Mouse (Mus musculus) right cerebral cortex, adult 18-20 months (tissue): ENCODE measurements around the gene Clint1.
"Not testable (repeated sequence)": the region's sequence is repeated elsewhere in the genome, so short reads cannot be mapped to it uniquely, and the experiment has no call there.

Experiments used
- DNase-seq: peaks from one replicate; pipeline ENCODE4 v3.0.0; 2022; ENCODE audit warnings: mixed read lengths

Gene Clint1

DNA sequence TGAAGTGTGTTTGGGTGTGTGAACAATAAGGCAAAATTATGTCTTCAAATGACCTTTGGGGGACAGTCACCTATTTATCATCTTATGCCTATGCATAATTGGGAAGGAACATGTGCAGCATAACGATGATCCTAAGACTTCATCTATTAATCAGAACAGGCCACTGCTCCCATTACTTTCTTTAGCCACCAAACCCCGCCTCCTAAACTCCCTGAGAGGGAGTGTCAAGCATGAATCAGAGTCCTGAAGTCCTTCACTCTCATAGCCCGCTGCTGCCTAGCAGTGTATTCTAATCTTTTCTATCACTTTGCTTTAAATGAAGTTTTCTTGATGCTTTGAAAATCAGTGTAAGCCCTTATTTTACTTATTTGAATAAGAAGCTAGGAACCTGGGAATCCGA is 2.6 kb upstream of the Clint1 start:
- DNase-seq, result no peak

- no peak for DNase-seq
Observed at GRCm38 (mm10) chr11:45849859-45850258, 2.0 kb upstream of the Clint1 start.

GRCm38 (mm10) chr11:45850317-45850716 is 1.5 kb upstream of the Clint1 start:
- DNase-seq, result no peak

GRCm38 (mm10) chr11:45852124-45852994 is 508 bp downstream of the Clint1 start:
- DNase-seq, result no peak

- DNase-seq, result no peak
Observed at GRCm38 (mm10) chr11:45852995-45853317, 1.1 kb downstream of the Clint1 start.

DNA sequence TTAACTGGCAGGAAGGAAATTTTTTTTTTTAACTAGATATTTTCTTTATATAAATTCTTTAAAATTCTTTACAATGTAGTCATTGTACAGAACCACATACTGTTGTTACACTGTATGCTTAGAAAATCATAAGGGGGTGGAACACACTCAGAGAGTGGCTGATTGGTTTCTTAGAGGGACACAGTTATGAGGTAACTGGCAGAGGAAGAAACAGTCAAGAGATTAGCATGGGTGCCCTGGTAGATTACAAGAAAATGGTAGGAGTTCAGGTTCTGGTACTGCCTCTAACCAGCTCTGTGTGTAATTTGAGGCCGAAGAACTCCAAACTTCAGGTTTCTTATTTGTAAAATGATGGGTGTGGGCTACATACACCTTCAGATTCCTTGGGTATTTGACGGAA is 2.1 kb downstream of the Clint1 start:
- no peak for DNase-seq

DNA sequence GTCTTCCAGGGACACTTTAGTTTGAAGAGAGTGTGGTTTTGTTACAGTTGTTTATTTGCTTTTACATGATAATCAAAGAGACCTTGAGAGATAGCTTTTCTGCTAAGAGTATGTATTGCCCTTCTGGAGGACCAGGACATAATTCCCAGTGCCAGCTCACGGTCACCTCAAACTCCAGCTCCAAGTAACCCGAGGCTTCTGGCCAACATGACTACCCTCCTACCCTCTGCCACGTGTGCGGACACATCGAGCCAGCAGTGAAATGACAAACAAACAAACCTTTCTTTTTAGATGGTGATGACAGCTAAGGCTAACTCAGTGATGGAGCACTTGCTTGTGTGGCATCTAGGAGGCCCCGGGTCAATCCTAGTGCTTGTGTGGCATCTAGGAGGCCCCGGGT is 2.5 kb downstream of the Clint1 start:
- DNase-seq, result no peak

DNA sequence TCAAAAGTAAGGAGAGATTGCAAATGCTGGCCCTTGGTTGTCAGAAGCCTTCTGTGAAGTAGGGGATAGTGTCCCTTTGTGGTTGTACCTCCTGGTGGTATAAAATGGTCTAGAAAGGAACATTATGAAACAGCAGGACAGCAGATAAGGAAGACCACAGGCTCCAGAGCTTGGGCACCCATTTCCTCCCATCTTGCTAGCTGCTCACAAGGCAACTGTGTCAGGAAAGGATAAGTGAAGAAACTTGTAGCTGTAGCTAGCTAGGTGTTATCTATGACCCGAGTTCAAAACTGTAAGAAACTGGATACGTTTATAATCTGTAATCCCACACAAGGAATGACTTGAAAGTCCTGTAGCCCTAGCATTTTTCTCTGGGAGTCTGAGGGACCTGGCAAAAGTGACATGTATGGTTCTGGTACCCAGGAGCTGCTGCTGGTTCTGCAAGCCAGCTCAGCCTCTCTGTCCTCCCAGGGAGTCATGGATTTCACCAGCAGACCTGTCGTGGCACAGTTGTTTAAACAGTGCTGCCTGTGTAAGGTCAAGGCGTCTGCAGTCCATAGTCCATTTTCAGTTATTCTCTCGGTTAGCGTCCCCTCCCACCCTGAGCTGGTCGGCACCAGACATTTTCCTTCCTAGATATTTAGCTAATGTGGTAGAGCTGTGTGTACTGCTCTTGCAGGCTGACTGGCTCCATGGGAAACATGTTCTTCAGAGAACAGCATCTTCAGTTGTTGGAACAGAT is 3.7 kb downstream of the Clint1 start:
- no peak for DNase-seq

DNA sequence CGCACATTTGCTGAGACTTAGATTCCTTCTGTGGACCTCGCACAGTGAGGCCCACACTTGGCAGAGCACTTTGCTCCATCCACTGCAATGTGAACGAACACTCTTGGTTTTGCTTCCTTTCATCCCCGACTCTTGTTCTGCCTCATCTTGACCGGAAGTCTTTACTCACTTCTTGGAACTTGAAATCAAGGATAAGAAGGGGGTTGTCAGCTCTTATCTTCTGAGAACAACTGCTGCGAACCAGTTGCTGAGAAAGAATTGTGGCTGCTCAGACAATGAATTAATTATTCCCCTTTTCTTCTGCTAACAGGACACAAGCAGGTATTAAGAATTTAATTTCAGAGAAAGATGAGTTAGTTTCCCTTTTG is 4.3 kb downstream of the Clint1 start:
- DNase-seq, result no peak

DNA sequence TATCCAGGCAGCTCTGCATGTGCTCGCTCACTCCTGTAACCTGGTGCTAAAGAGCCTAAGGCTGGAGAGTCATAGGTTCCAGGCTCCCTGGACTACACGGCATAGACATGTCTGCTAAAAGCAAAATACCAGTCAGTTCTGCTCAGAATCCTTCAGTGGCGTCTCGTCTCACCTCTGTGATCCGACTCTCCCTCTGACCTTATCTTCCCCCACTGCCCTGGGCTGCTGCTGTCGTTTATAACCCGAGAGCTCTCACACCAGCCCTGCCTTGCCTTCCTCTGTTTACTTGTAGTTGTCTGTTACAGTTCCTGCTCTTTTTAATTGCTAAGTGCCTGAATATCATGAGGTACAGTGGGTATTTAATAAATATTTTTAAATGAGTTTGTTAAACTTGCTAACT is 9.5 kb downstream of the Clint1 start:
- no peak for DNase-seq

- no peak for DNase-seq
Observed at GRCm38 (mm10) chr11:45864409-45864808, 12.6 kb downstream of the Clint1 start.

DNA sequence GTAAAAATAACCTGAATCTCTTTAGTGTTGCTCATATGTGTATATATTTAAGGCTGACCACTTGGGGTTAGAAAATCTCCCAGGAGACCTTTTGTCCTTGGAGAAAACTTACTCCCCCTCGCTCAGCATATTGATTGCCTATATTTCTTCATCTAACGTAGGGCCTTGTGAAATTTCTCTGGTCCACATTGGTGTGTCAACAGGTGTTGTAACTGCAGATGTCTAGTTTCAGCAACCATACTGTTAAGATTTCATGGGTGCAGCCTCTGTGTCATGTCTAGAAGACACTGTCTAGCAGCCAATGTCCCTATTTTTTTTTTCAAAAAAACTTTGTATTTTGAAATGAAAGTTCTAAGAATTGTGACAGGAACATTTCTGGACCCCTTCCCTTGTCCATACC is 14.0 kb downstream of the Clint1 start:
- no peak for DNase-seq

- DNase-seq, result peak; percentile 37
Observed at GRCm38 (mm10) chr11:45866534-45866933, 14.7 kb downstream of the Clint1 start.

- no peak for DNase-seq
Observed at GRCm38 (mm10) chr11:45873666-45874065, 21.8 kb downstream of the Clint1 start.

DNA sequence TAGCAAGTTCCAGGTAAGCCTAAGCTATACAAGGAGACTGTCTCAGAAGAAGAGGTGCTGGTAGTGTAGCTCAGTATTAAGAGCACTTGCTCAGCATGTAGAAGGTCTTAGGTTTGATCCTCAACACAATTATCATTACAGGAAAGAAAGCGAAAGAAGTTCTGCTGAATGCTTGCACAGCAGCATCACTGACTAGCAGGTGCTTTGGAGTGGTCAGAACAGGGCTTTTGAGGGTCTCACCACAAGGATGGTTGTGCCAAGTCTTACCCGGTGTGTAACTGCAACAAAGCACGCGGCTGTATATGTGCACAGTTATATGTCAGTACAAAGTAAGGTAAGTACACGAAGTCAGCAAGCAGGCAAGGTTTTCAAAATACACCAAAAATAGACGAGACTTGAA is 22.4 kb downstream of the Clint1 start:
- no peak for DNase-seq

- DNase-seq, result no peak
Observed at GRCm38 (mm10) chr11:45875351-45875935, 23.6 kb downstream of the Clint1 start.

DNA sequence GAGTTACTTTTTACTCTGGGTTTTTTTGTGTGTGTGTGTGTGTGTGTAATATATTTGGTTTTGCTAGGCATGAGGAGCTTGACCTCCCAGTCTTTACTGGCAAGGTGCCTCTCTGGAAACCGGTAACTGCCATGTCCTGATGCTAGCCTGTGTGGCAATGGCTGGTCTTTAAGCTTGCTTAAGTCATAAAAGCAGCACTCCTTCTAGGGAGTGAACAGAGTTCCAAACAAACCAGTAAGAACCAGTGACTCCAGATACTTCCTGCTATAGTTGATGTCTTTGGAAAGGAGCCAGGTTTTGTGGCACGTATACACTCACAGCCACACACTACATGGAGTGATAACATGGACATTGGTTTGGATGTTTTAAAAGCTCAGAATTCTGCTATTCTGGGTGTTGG is 24.2 kb downstream of the Clint1 start:
- no peak for DNase-seq

DNA sequence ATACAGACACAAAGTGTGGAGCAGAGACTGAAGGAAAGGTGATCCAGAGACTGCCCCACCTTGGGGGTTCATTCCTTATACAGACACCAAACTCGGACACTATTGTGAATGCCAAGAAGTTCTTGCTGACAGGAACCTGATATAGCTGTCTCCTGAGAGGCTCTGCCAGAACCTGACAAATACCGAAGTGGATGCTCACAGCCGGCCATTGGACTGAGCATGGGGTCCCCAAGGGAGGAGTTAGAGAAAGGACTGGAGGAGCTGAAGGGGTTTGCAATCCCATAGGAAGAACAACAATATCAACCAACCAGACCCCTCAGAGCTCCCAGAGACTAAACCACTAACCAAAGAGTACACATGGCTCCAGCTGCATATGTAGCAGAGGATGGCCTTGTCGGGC is 27.5 kb downstream of the Clint1 start:
- not testable (repeated sequence) for DNase-seq

- peak; percentile 22 for DNase-seq
Observed at GRCm38 (mm10) chr11:45881026-45881682, 29.3 kb downstream of the Clint1 start.

GRCm38 (mm10) chr11:45881683-45882068 is 29.8 kb downstream of the Clint1 start:
- DNase-seq, result no peak

DNA sequence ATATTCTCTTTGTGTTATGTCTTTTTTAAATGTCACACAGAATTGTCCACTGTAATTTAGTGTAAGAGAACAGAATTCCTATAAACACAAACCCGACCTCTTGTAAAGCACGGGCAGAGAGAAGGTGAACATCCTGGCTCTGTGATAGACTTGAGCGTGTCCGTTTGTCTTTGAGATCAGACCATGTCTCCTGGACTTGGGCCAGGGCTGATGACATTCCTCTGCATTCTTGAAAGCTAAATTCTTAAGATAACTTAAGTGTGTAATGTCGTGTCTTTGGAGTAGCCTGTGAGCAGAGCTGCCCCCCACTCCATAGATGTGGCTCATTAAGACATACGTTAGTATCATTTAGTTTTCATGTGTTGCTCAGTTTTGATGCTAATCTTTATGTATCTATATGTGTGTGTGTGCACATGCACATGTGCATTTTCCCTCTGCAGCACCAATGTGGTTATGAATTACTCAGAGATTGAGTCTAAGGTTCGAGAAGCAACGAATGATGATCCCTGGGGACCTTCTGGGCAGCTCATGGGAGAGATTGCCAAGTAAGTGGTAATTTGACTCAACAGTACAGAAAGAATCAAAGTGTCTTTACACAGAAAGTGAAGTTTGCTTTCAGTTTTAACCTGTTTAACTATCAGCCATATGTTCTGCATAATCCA is 31.6 kb downstream of the Clint1 start:
- no peak for DNase-seq

GRCm38 (mm10) chr11:45884029-45884428 is 32.2 kb downstream of the Clint1 start:
- no peak for DNase-seq
